Mouse (Mus musculus) kidney, embryonic 16.5 days (tissue): ENCODE measurements at regions not wholly inside any gene's neighbourhood (a gene's known extent, or its start where the extent isn't known, plus 50 kb on each side); places are given as distances from the start of the nearest gene placed in this dataset.

ENCODE experiments used
- ATAC-seq: fragments of 200-750 bp; cut with Nextera tagmentation; 2 replicates; pipeline ENCODE4 v1.8.0; 2017; ENCODE audit warnings: moderate TSS enrichment; ENCODE audit not compliant: low FRiP score, low TSS enrichment
- H3K27ac ChIP-seq: fragments of 300-500 bp; sonication (generic); 2 replicates; pipeline ENCODE4 v1.5.1; 2014; ENCODE audit warnings: low read length
- H3K27me3 ChIP-seq: fragments of 300-500 bp; sonication (generic); 2 replicates; pipeline ENCODE4 v1.6.1; 2014; ENCODE audit warnings: low read length, control low read depth, mixed read lengths; ENCODE audit not compliant: insufficient read depth
- H3K36me3 ChIP-seq: fragments of 300-500 bp; sonication (generic); 2 replicates; pipeline ENCODE4 v1.6.1; 2014; ENCODE audit warnings: low read length, control low read depth, mixed read lengths; ENCODE audit not compliant: insufficient read depth
- H3K4me1 ChIP-seq: fragments of 300-500 bp; sonication (generic); 2 replicates; pipeline ENCODE4 v1.6.1; 2014; ENCODE audit warnings: low read length, control low read depth, mixed read lengths; ENCODE audit not compliant: insufficient read depth
- H3K4me2 ChIP-seq: fragments of 300-500 bp; sonication (generic); replicated peaks from 2 replicates; pipeline ENCODE4 v1.6.1; 2014; ENCODE audit warnings: low read depth, low read length
- H3K4me3 ChIP-seq: fragments of 300-500 bp; sonication (generic); 2 replicates; pipeline ENCODE4 v1.5.1; 2014; ENCODE audit warnings: mild to moderate bottlenecking, low read length
- H3K9ac ChIP-seq: fragments of 300-500 bp; sonication (generic); replicated peaks from 2 replicates; pipeline ENCODE4 v1.6.1; 2014; ENCODE audit warnings: low read length
- H3K9me3 ChIP-seq: fragments of 300-500 bp; sonication (generic); 2 replicates; pipeline ENCODE4 v1.6.1; 2016; ENCODE audit warnings: low read length, control low read depth
- WGBS: fragments of 180-500 bp; shearing (Covaris S2); extraction: QIAGEN DNeasy Blood & Tissue Kit; methylation state at CpG from one replicate; pipeline ENCODE4 v1.1.7; 2014; 5-methylcytosine and 5-hydroxymethylcytosine counted together

GRCm38 (mm10) chr12:92179292-92179691 is 330.3 kb upstream of the Sel1l start:
- no peak overlapping the region for H3K9ac ChIP-seq
- ATAC-seq, result no peak
- no peaks in the 10 kb centered on the region for H3K9me3 ChIP-seq
- H3K4me2 ChIP-seq, result no peak overlapping the region
- H3K4me3 ChIP-seq, result no peak overlapping the region
- no peak overlapping the region for H3K27ac ChIP-seq
- no peaks in the 10 kb centered on the region for H3K36me3 ChIP-seq
- no peaks in the 10 kb centered on the region for H3K4me1 ChIP-seq
- WGBS, result 46% methylated on average over 5 of the region's 5 CpGs
- no peaks in the 10 kb centered on the region for H3K27me3 ChIP-seq

GRCm38 (mm10) chr12:92156726-92157125 is 307.8 kb upstream of the Sel1l start:
- Histone ChIP-seq H3K27ac (no peak overlapping the region), H3K9me3 (no peaks in the 10 kb centered on the region), H3K4me2 (no peak overlapping the region), H3K9ac (no peak overlapping the region), H3K27me3 (no peaks in the 10 kb centered on the region), H3K36me3 (no peaks in the 10 kb centered on the region), H3K4me3 (no peak overlapping the region), H3K4me1 (no peaks in the 10 kb centered on the region)
- ATAC-seq, result no peak

DNA sequence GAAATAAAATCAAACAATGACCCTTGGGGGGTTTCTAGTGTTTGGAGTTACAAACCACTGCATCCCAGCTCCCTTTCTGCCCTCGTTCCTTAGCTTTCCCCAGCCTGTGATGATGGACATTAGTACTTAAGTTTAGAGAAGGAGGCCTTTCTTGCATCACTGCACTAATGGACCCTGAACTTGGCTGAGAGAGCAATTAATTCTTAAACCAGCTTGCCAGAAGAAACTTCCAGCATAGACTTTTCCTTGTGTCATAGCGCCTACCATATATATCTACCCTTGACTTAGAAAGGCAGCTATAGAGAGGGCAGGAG is 303.9 kb upstream of the Sel1l start:
- no peak overlapping the region for H3K4me2 ChIP-seq
- no peaks in the 10 kb centered on the region for H3K36me3 ChIP-seq
- no peaks in the 10 kb centered on the region for H3K27me3 ChIP-seq
- H3K9me3 ChIP-seq, result no peaks in the 10 kb centered on the region
- H3K4me3 ChIP-seq, result no peak overlapping the region
- 51% methylated on average over 2 of the region's 2 CpGs for WGBS
- no peak overlapping the region for H3K9ac ChIP-seq
- ATAC-seq, result peak; percentile 67; the same call in 1 of the 2 replicates
- H3K4me1 ChIP-seq, result no peaks in the 10 kb centered on the region
- H3K27ac ChIP-seq, result no peak overlapping the region

- 51% methylated on average over 4 of the region's 4 CpGs for WGBS
Measured at GRCm38 (mm10) chr12:92152043-92152921, 303.3 kb upstream of the Sel1l start.

GRCm38 (mm10) chr12:92137539-92137938 is 288.6 kb upstream of the Sel1l start:
- ATAC-seq, result no peak
- no peaks in the 10 kb centered on the region for H3K9me3 ChIP-seq
- H3K9ac ChIP-seq, result no peak overlapping the region
- no peaks in the 10 kb centered on the region for H3K4me1 ChIP-seq
- 71% methylated on average over 4 of the region's 4 CpGs for WGBS
- no peaks in the 10 kb centered on the region for H3K27me3 ChIP-seq
- no peak overlapping the region for H3K27ac ChIP-seq
- H3K4me3 ChIP-seq, result no peak overlapping the region
- H3K4me2 ChIP-seq, result no peak overlapping the region
- H3K36me3 ChIP-seq, result no peaks in the 10 kb centered on the region

More at GRCm38 (mm10) chr12:92152043-92152921, 303.3 kb upstream of the Sel1l start:
- Histone ChIP-seq H3K4me2 (no peak overlapping the region), H3K36me3 (no peaks in the 10 kb centered on the region), H3K9ac (no peak overlapping the region), H3K27ac (no peak overlapping the region), H3K4me3 (no peak overlapping the region), H3K27me3 (no peaks in the 10 kb centered on the region), H3K9me3 (no peaks in the 10 kb centered on the region), H3K4me1 (no peaks in the 10 kb centered on the region)
- no peak for ATAC-seq

- ATAC-seq, result no peak
- Histone ChIP-seq H3K4me1 (no peaks in the 10 kb centered on the region), H3K9me3 (no peaks in the 10 kb centered on the region), H3K27ac (no peak overlapping the region), H3K4me3 (no peak overlapping the region), H3K27me3 (no peaks in the 10 kb centered on the region), H3K36me3 (no peaks in the 10 kb centered on the region), H3K9ac (no peak overlapping the region), H3K4me2 (no peak overlapping the region)
- 83% methylated on average over 6 of the region's 6 CpGs for WGBS
Measured at GRCm38 (mm10) chr12:92127648-92128047, 278.7 kb upstream of the Sel1l start.

- Histone ChIP-seq H3K9ac (no peak overlapping the region), H3K36me3 (no peaks in the 10 kb centered on the region), H3K4me3 (no peak overlapping the region), H3K4me2 (no peak overlapping the region), H3K27me3 (no peaks in the 10 kb centered on the region), H3K9me3 (0 out of 2 replicates have a peak, but pooled peaks cover 2% of the 10 kb centered on the region), H3K27ac (no peak overlapping the region), H3K4me1 (no peaks in the 10 kb centered on the region)
- ATAC-seq, result no peak
- 68% methylated on average over 6 of the region's 6 CpGs for WGBS
Measured at GRCm38 (mm10) chr12:92120164-92120815, 271.3 kb upstream of the Sel1l start.

- WGBS, result 56% methylated on average over 3 of the region's 3 CpGs
- no peak overlapping the region for H3K4me3 ChIP-seq
- ATAC-seq, result no peak
- H3K27ac ChIP-seq, result no peak overlapping the region
- no peak overlapping the region for H3K9ac ChIP-seq
- H3K27me3 ChIP-seq, result no peaks in the 10 kb centered on the region
- H3K4me1 ChIP-seq, result no peaks in the 10 kb centered on the region
- no peaks in the 10 kb centered on the region for H3K9me3 ChIP-seq
- no peaks in the 10 kb centered on the region for H3K36me3 ChIP-seq
- H3K4me2 ChIP-seq, result no peak overlapping the region
Measured at GRCm38 (mm10) chr12:92109615-92110014, 260.7 kb upstream of the Sel1l start.

GRCm38 (mm10) chr12:92100080-92100479 is 251.1 kb upstream of the Sel1l start:
- Histone ChIP-seq H3K4me3 (no peak overlapping the region), H3K4me2 (no peak overlapping the region), H3K27me3 (no peaks in the 10 kb centered on the region), H3K27ac (no peak overlapping the region), H3K9me3 (no peaks in the 10 kb centered on the region), H3K9ac (no peak overlapping the region), H3K4me1 (no peaks in the 10 kb centered on the region), H3K36me3 (no peaks in the 10 kb centered on the region)
- no peak for ATAC-seq
- 89% methylated on average over 4 of the region's 4 CpGs for WGBS

- no peak overlapping the region for H3K27ac ChIP-seq
- no peaks in the 10 kb centered on the region for H3K27me3 ChIP-seq
- H3K9me3 ChIP-seq, result no peaks in the 10 kb centered on the region
- H3K4me3 ChIP-seq, result no peak overlapping the region
- no peak overlapping the region for H3K4me2 ChIP-seq
- 59% methylated on average over 10 of the region's 10 CpGs for whole genome bisulfite sequencing
- no peak for ATAC-seq
- H3K9ac ChIP-seq, result no peak overlapping the region
- no peaks in the 10 kb centered on the region for H3K36me3 ChIP-seq
- H3K4me1 ChIP-seq, result no peaks in the 10 kb centered on the region
Measured at GRCm38 (mm10) chr12:92092794-92093365, 243.9 kb upstream of the Sel1l start.
